21 mouse cellular contexts compared by ENCODE assay signal in genomic region chr1:161663351-161663750, GRCm38 (mm10).
"Had no signal": no experiment of that assay in that cellular context is flagged by ENCODE, and none has a peak within 500 bp of the region (broad histone marks: within the 10 kb centered on the region; RNA-seq: fewer than 3 reads in every experiment).

No protein-coding gene starts in this region.

- DNase-seq: heart, postnatal 14 days; heart, postnatal 36 days; heart, postnatal 4 days; kidney, adult 11 months; kidney, adult 18-20 months; kidney, adult 2 months; kidney, adult 8-10 months; kidney, adult 9 months; kidney, postnatal 10 days; kidney, postnatal 14 days; kidney, postnatal 25 days; kidney, postnatal 36 days; kidney, postnatal 4 days; layer of hippocampus, adult 9-11 months; layer of hippocampus, postnatal 36 days had no signal

- ATAC-seq: hindbrain, embryonic 16.5 days; hindbrain, postnatal 0 days; inflammation-experienced regulatory T-cells, adult 6 months; intestine, embryonic 15.5 days; intestine, embryonic 16.5 days; intestine, postnatal 0 days had no signal
